Mouse (Mus musculus) E14TG2a.4 (cell line): ENCODE results near the gene Sema3b.

ENCODE experiments used
- H3K27me3 ChIP-seq: 2 replicates; pipeline ENCODE4 v1.6.1; 2014; ENCODE audit warnings: low read length, control low read depth; ENCODE audit not compliant: insufficient read depth
- H3K36me3 ChIP-seq: 2 replicates; pipeline ENCODE4 v1.6.1; 2014; ENCODE audit warnings: low read length, control low read depth; ENCODE audit not compliant: insufficient read depth
- H3K4me1 ChIP-seq: replicated peaks from 2 replicates; pipeline ENCODE4 v1.6.1; 2014; ENCODE audit warnings: low read depth, low read length, control low read depth
- H3K4me3 ChIP-seq: replicated peaks from 2 replicates; pipeline ENCODE4 v1.5.1; 2014; ENCODE audit warnings: mild to moderate bottlenecking, low read length
- H3K9me3 ChIP-seq: 2 replicates; pipeline ENCODE4 v1.6.1; 2014; ENCODE audit warnings: low read length, control low read depth
- CTCF ChIP-seq: conservative IDR thresholded peaks from 2 replicates; pipeline ENCODE4 v1.5.1; 2014; ENCODE audit warnings: low read length
- NANOG ChIP-seq: IDR thresholded peaks from 2 replicates; pipeline ENCODE4 v1.6.1; 2014; ENCODE audit warnings: borderline replicate concordance, low read length, mixed read lengths
- POU5F1 ChIP-seq: IDR thresholded peaks from 2 replicates; pipeline ENCODE4 v1.6.1; 2014; ENCODE audit warnings: low read length, borderline replicate concordance

Sema3b gene

GRCm38 (mm10) chr9:107635279-107636028 lies 26.4 kb upstream of the Sema3b start, which contains the start of gene Gnai2:
TSS of gene Gnai2 (minus strand) at chr9:107635367.
- H3K4me1 ChIP-seq = peaks cover 66% of the 10 kb centered on the region
- TF ChIP-seq NANOG (no peak), POU5F1 (no peak), CTCF (no peak)
- H3K9me3 ChIP-seq = no peaks in the 10 kb centered on the region
- peak within 1 kb of the TSS; percentile 88 for H3K4me3 ChIP-seq
- peaks cover 15% of the 10 kb centered on the region for H3K36me3 ChIP-seq
- peaks cover 24% of the 10 kb centered on the region for H3K27me3 ChIP-seq

- Histone ChIP-seq H3K9me3 (no peaks in the 10 kb centered on the region), H3K4me1 (peaks cover 66% of the 10 kb centered on the region), H3K36me3 (peaks cover 15% of the 10 kb centered on the region), H3K27me3 (peaks cover 24% of the 10 kb centered on the region), H3K4me3 (peak overlapping the region; percentile 88)
- TF ChIP-seq POU5F1 (no peak), CTCF (no peak), NANOG (no peak)
Measured at GRCm38 (mm10) chr9:107634406-107635278, 25.6 kb upstream of the Sema3b start.

GRCm38 (mm10) chr9:107633661-107634405 lies 24.8 kb upstream of the Sema3b start:
- peaks cover 74% of the 10 kb centered on the region for H3K4me1 ChIP-seq
- TF ChIP-seq POU5F1 (no peak), CTCF (no peak), NANOG (no peak)
- peak overlapping the region; percentile 88 for H3K4me3 ChIP-seq
- H3K36me3 ChIP-seq = peaks cover 15% of the 10 kb centered on the region
- H3K27me3 ChIP-seq = peaks cover 24% of the 10 kb centered on the region
- no peaks in the 10 kb centered on the region for H3K9me3 ChIP-seq

GRCm38 (mm10) chr9:107633091-107633660 lies 24.1 kb upstream of the Sema3b start:
- TF ChIP-seq NANOG (no peak), CTCF (no peak), POU5F1 (no peak)
- Histone ChIP-seq H3K4me3 (peak overlapping the region; percentile 88), H3K27me3 (peaks cover 24% of the 10 kb centered on the region), H3K36me3 (peaks cover 15% of the 10 kb centered on the region), H3K9me3 (no peaks in the 10 kb centered on the region), H3K4me1 (peaks cover 81% of the 10 kb centered on the region)

GRCm38 (mm10) chr9:107632478-107632877 lies 23.4 kb upstream of the Sema3b start:
- TF ChIP-seq POU5F1 (no peak), NANOG (no peak)
- Histone ChIP-seq H3K9me3 (no peaks in the 10 kb centered on the region), H3K4me3 (peak overlapping the region; percentile 88), H3K4me1 (peaks cover 88% of the 10 kb centered on the region), H3K27me3 (peaks cover 24% of the 10 kb centered on the region), H3K36me3 (peaks cover 19% of the 10 kb centered on the region)

- H3K36me3 ChIP-seq = peaks cover 19% of the 10 kb centered on the region
- TF ChIP-seq POU5F1 = no peak
- no peak for TF ChIP-seq CTCF
- no peak for TF ChIP-seq NANOG
Measured at GRCm38 (mm10) chr9:107631861-107632260, 22.8 kb upstream of the Sema3b start.

GRCm38 (mm10) chr9:107631311-107631826 lies 22.3 kb upstream of the Sema3b start:
- H3K36me3 ChIP-seq = peaks cover 19% of the 10 kb centered on the region
- H3K4me1 ChIP-seq = peaks cover 88% of the 10 kb centered on the region
- TF ChIP-seq CTCF = no peak
- TF ChIP-seq POU5F1 = no peak
- peaks cover 24% of the 10 kb centered on the region for H3K27me3 ChIP-seq
- peak overlapping the region; percentile 88 for H3K4me3 ChIP-seq
- no peaks in the 10 kb centered on the region for H3K9me3 ChIP-seq

More at GRCm38 (mm10) chr9:107631861-107632260, 22.8 kb upstream of the Sema3b start:
- Histone ChIP-seq H3K4me1 (peaks cover 88% of the 10 kb centered on the region), H3K27me3 (peaks cover 24% of the 10 kb centered on the region), H3K9me3 (no peaks in the 10 kb centered on the region), H3K4me3 (peak overlapping the region; percentile 88)

- H3K27me3 ChIP-seq = peaks cover 24% of the 10 kb centered on the region
- peak overlapping the region; percentile 88 for H3K4me3 ChIP-seq
- peaks cover 88% of the 10 kb centered on the region for H3K4me1 ChIP-seq
- TF ChIP-seq CTCF (no peak), POU5F1 (peak; percentile 36; the same call in 1 of the 2 replicates), NANOG (no peak)
- H3K36me3 ChIP-seq = peaks cover 19% of the 10 kb centered on the region
- H3K9me3 ChIP-seq = no peaks in the 10 kb centered on the region
Measured at GRCm38 (mm10) chr9:107630576-107630975, 21.5 kb upstream of the Sema3b start.
